Mouse (Mus musculus) kidney, adult 11 months (tissue): Measurements from ENCODE around the gene 2310034G01Rik.

ENCODE experiments used
- DNase-seq: peaks from one replicate; pipeline ENCODE4 v3.0.0; 2022

Gene 2310034G01Rik

GRCm38 (mm10) chr19:46350168-46350932 is at the start of gene 2310034G01Rik:
TSS of gene 2310034G01Rik (minus strand) at chr19:46350302.
- DNase-seq: no peak

- DNase-seq: peak; percentile 47
Measured at GRCm38 (mm10) chr19:46399886-46400285, 49.8 kb upstream of the 2310034G01Rik start.

DNA sequence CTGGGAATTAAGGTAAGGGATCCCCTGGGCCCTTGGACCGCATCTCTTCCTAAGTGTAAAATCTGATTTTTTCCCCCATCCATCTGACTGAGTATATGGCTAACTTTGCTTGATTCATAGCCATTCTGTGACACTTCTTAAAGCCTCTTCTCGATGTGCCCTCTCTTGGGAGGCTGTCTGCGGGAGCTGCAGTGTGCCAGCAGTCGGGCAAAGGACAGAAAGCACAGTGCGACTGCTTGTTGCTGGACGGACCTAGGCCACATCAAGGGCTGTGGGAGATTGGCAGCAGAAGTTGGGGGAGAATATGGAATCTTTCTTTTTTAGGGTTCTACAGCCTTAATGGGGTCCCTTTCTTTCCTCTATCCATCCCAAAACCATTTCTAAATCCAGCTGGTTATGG is 49.3 kb upstream of the 2310034G01Rik start:
- no peak for DNase-seq

DNA sequence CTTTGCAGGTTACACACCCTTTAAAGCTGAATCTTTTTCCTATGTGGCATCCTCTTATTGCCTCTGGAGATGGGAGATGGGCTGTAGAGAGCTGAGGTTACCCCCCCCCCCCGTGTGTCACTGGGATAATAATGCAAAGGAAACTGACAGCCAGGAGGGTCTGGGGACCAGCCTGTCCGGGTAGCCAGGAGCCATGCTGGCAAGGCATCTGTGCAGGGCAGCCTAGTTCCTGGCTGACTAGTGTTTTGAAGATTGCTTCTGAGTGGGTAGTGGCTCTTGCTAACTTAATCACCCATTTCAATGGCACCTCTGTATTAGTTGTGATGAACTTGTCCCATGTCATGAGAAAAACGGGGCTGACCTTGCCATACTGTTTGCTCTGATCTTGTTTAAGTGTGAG is 48.3 kb upstream of the 2310034G01Rik start:
- no peak for DNase-seq

DNA sequence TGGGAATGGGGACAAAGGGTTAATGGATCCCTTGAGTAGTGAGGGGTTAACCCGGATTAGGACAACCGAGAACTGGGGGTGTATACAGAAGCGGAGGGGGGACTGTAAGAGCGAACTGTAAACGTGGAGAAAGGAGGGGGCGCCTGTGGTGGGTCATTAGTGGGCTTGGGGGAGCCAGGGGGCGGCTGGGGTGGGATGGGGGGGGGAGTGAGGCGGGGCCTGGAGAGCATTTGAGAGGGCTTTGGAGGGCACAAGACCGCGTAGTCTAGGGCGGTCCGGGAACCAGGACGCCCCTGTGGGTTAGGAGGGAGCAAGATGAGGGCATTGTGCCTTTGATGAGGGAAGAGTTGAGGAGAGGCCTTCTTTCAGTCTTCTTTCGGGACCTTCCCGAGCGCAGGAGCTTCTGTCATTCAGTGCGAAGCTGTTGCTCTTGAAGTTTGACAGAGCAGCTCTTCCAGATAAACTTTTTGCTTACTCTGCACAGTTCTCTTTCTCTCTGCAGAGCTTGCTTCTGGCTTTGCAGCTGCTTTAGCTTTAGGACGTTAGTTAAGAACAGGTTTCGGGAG is 47.4 kb upstream of the 2310034G01Rik start:
- DNase-seq: no peak

GRCm38 (mm10) chr19:46396686-46397435 is 46.8 kb upstream of the 2310034G01Rik start, which contains the start of gene Sufu:
TSS of gene Sufu (plus strand) at chr19:46396896.
- peak; percentile 98 for DNase-seq

GRCm38 (mm10) chr19:46396109-46396508 is 46.0 kb upstream of the 2310034G01Rik start:
- no peak for DNase-seq

DNA sequence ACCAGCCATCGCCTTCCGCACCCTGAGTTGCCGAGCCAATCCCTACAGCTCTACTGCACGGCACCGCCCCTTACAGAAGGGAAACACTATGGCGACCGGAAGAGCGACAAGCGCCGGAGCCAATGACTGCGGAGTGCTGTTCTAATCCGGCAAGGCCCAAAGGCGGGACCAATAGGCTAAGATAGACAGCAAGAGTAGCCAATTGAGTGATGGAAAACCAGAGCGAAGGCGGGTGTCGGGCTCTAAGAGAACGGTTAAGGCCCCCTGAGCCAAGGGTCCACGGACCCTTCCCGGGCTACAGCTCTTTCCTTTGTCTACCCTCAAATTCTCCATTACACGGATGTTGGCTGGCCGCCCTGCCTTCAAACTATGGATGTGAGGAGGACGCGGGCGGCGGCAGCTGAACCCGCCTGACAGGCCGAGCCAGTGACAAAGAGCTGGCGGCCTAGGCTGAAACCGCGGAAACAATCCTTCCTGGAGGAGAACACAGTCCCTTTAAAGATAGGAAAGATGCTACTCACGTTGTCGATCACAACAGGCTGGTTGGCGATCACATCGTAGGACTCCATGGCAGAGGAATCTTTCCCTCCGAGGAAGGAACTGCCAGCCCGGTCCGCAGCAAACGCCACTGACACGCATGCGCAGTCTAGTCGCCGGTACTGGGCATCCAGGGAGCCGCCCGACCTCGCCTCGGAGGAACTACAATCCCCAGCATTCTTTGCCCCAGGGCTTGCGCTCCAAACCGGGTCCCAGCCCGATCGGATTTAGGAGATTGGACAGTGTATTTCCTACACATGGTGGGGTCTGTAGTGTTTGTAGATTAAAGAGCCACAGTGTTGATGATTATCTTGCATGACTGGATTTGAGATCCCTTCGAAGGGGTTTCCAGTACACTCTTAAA is 45.3 kb upstream of the 2310034G01Rik start, which contains the start of gene Actr1a:
Gene Actr1a (minus strand): TSS at position 640 of the 901 bp plus-strand sequence.
- peak; percentile 98 for DNase-seq

- DNase-seq: no peak
Measured at GRCm38 (mm10) chr19:46394712-46395108, 44.6 kb upstream of the 2310034G01Rik start.

DNA sequence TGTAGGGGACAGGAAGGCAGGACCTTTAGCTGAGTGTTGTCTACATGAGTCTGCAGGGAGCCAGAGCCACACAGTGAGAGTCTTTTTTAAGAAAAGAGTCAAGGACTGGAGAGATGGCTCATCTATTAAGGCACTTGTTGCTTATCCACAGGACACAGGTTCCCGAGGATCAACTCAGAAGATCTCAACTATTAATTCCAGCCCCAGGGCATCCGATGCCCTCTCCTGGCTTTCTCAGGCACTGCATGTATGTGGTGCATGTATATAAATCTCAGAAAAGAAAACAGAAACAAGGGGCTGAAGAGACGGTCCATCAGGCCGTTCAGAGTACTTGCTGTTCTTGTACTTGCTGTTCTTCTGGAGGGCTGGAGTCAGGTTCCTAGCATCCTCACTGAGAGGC is 41.9 kb upstream of the 2310034G01Rik start:
- DNase-seq: peak; percentile 37

DNA sequence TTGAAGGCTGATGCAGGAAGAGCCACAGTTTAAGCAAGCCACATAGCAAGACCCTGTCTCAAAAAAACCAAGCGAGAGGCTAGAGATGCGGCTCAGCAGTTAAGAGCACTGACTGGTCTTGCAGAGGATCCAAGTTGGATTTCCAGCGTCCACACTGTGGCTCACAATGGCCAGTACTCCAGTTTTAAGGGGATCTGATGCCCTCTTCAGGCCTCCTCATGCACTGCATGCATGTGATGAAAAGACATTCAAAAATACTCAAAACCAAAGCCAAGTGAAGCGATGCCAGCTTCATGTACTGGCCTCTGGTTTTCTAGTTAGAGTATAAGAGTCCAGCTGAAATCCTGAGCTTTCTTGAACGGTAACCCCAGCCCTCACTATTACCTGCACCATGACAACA is 39.8 kb upstream of the 2310034G01Rik start:
- DNase-seq: no peak

DNA sequence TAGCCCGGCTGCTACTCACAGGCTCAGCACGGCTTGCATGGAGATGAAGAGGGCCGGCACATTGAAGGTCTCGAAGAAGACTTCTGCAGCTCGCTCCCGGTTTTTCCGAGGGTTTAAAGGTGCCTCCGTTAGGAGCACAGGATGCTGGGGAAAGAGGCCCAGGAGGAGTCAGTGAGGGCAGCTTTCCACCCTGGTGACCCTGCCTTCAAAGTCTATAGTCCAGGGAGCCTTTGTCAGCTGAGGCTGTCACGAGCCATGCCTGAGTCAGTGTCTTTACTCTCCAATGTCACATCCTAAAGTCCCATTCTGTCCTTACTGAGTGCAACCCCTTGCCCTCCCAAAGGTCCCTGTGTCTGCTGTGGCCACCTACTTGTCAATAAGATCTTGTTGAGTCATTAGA is 32.2 kb upstream of the 2310034G01Rik start:
- DNase-seq: peak; percentile 61

GRCm38 (mm10) chr19:46375891-46376290 is 25.8 kb upstream of the 2310034G01Rik start:
- DNase-seq: no peak

- no peak for DNase-seq
Measured at GRCm38 (mm10) chr19:46375489-46375888, 25.4 kb upstream of the 2310034G01Rik start.

DNA sequence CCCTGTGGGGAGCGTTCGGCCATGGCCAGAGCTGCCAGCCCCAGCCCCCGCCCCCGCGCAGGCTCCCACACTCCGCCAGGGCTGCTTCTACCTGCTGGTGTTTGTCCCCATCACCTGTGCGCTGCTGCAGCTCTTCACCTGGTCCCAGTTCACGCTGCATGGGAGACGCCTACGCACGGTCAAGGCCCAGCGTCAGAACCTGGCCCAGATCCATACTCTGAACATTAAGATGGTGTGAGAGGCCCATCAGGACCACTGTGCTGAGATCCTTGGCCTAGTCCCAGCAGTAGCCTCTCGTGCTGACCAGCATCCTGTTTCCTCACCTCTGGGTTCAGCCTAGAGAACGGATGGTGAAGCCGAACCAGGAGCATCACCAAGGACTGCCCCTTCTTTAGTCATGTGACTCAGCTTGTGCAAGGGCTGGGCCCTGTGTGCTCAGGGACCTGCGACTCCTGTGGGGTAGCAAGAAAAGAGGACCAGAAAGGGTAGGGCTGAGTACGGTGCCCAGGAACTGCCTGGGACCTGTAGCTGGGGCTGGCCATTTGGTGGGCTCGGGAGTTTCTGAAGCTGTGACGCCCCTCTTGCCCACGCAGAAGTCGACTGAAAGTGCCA is 24.5 kb upstream of the 2310034G01Rik start:
- DNase-seq: no peak

GRCm38 (mm10) chr19:46369204-46369603 is 19.1 kb upstream of the 2310034G01Rik start:
- peak; percentile 66 for DNase-seq

DNA sequence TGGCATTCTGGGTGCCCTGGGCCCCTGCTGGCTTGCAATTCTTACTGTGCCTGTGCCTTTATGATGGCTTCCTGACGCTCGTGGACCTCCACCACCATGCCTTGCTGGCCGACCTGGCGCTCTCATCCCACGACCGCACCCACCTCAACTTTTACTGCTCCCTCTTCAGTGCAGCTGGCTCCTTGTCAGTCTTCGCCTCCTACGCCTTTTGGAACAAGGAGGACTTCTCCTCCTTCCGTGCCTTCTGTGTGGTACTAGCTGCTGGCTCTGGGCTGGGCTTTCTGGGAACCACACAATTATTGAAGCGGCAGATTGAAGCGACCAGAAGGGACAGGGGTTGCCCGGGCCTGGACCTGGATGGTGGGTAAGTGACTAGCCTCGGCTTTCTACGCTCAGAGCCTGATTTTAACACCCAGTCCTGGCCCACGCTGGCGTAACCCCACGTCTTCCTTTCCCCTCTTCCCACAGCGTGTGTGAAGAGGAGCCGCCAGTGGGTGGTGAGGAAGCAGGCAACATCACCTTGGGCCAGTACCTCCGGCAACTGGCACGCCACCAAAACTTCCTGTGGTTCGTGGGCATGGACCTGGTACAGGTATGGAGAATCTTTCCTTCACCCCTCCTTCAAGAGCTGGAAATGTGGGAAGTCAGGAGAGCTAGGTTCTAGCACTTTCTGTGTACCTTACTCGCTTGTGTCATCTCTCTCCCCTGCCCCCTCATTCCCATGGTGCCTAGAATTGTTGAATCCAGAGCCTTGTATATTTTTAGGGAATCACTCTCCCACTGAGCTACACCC is 17.9 kb upstream of the 2310034G01Rik start:
- DNase-seq: no peak

GRCm38 (mm10) chr19:46363294-46364009 is 13.3 kb upstream of the 2310034G01Rik start:
- no peak for DNase-seq

- DNase-seq: no peak
Measured at GRCm38 (mm10) chr19:46362104-46362503, 12.0 kb upstream of the 2310034G01Rik start.

- DNase-seq: no peak
Measured at GRCm38 (mm10) chr19:46358381-46358780, 8.3 kb upstream of the 2310034G01Rik start.
